Mouse (Mus musculus): ENCODE results near the gene Gpr83. TPM values are rescaled to one million over a fixed set of nuclear protein-coding genes. Genes with fewer than 3 reads are reported as not detected.
A peak's percentile ranks its signal among the peaks of the same experiment; 100 is the strongest.

Gene Gpr83
- total RNA-seq (2022): 10 to 100 TPM; 29.1 to 36.2 (median 31.5) TPM

DNA sequence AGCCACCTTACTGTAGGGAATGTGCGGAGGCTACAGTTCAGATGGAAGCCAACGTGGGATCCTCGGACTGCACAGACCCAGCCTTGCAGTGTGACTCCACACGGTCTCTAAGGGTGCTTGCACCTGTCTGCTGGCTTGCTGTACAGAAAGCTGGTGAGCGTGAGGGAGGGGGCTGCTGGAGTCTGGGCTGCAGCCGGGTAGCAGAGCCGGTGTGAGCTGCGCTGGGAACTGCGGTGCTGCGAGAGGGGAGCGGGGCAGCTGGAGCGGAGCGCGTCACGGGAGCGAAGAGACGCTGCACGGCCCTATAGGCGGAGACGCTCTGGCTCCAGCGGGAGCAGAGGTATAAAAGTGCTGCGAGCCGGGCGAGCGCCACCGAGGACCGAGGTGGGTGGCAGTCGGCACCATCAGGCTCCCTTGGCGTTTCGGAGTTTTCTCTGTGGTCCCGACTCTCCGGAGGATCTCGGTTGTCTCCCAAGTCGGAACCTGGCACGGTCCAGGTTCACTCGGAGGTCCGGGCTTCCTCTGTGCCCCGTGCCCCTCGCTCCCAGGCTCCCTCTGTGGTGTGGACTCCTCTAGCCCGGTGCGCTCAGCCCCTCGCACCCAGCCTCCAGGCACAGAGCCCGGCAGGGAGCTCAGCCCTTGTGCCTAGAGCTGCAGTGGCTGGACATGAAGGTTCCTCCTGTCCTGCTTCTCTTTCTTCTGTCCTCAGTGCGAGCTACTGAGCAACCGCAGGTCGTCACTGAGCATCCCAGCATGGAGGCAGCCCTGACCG, at the start of gene Gpr83:
Gene Gpr83 (plus strand): TSS at position 343 of the 772 bp plus-strand sequence.
- DNase-seq (ENCODE audit: low spot score in 2 of 2): peak; percentile 46 to 59

DNA sequence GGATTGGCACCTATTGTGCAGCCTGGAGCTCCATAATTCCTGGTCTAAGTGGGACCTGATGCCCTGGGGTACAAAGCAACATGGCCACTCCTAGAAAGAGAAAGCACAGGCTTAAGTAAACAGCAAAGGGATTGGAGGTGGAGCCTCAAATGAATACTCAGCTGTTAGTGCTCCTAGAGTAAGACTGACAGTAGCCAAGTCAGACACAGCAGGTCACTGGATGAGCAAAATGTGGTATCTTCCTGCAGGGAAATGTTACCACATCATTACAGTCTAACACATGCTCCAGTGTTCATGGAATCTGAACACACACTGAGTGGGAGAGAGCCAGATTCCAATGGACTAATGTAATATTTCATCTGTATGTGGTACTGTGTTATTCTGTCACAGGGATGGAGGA, 38.6 kb upstream of the Gpr83 start:
- no peak for DNase-seq (ENCODE audit: low spot score in 2 of 2)

- DNase-seq (ENCODE audit: low spot score in 2 of 2): no peak
Measured at GRCm38 (mm10) chr9:14824840-14825239, 35.2 kb upstream of the Gpr83 start.

GRCm38 (mm10) chr9:14827875-14828274, 32.1 kb upstream of the Gpr83 start:
- no peak for DNase-seq (ENCODE audit: low spot score in 2 of 2)

GRCm38 (mm10) chr9:14832046-14832445, 28.0 kb upstream of the Gpr83 start:
- no peak for DNase-seq (ENCODE audit: low spot score in 2 of 2)

DNA sequence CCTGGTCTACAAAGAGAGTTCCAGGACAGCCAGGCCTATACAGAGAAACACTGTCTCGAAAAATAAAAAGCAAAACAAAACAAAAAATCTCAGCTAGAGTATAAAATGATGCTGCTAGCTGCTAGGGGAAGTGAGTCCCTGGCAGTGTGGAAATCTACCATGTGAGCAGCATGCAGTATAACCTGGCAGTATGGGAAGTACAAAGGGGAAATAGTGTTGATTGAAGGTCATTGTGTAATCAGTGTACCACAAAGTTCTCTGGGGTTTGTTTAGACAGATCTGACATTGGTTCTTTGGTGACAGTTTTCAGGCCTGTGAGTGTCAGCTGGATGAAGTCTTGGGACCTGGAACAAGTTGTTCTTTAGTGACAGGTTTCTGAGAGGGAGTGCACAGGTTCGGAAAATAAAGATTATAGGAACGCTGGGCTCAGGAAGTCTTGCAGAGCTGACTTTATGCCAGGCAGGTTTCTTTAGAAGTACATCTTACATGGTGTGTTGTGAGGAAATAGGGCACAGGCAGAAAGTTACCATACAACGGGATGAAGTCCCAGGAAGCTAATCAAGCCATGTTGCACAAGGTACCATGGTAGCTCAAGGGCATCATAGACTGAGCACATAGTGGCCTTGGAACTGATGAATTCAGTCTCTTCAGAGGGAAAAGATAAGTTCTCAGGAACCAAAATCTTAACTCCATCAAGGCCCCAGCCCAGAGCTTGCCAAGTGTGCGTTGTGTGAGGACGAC, 24.5 kb upstream of the Gpr83 start:
- DNase-seq (ENCODE audit: low spot score in 2 of 2): no peak

- no peak for DNase-seq (ENCODE audit: low spot score in 2 of 2)
Measured at GRCm38 (mm10) chr9:14839527-14839926, 20.5 kb upstream of the Gpr83 start.

DNA sequence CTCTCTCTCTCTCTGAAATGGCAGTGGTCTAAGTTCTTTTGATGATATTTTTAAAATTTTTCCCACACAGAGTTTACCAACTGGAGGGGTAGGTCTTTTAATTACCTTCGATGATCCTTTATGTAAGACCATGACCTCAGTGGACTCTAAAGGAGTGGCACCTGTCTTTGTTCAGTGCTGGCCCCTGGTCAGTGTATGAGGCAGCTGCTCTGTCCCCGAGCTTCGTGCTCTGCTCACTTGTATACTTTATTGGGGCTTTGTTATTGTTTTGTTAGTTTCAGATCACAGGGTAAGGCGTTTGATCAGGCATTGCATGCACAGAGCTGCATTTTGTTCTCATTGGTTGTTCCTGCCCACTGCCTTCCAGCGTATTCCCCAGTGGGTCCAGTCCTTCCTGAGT, 20.0 kb upstream of the Gpr83 start:
- DNase-seq (ENCODE audit: low spot score in 2 of 2): no peak

GRCm38 (mm10) chr9:14841878-14842761, 17.9 kb upstream of the Gpr83 start:
- DNase-seq (ENCODE audit: low spot score in 2 of 2): no peak

DNA sequence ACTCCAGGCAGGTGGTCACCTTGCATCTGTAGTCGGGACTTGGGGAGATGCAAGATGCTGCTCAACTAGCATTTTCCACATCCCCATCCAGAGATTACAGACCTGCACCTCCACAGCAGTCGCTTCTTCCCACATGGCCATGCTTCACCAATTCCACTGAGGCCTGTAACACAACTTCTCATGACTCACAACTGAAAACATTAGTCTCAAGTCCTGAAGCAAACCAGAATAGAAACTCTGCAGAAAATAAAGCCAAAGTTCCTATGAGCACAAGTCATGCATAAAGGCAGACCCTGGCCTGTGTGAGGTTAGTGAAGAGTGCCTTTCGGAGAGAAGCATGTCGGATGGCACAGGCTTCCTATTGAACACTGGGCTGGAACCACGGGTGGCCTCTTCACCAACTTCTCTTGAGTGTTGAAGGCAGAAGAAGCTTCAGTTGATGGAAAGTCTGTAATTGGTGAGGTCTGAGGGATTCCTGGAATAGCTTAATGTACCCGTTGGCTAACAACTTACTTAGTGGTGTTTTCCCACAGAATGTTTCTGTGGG, 16.6 kb upstream of the Gpr83 start:
- no peak for DNase-seq (ENCODE audit: low spot score in 2 of 2)

DNA sequence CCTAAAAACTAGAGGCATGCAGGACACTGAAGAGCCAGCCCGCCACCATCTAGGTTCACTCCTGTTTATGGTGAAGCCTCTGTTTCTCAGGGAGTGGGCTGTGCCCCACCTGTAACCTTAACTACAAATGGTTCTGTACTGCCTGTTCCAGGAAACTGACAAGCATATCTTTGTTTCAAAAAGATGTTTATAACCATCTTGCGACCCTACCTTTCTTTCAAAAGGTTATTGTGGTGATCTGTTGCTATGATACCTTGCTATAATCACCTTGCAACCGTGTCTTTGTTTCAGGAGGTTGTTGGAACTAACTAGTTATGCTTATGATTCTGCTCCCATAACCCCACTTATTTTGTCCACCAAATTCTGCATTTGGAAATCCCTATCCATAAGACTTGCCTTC, 16.1 kb upstream of the Gpr83 start:
- DNase-seq (ENCODE audit: low spot score in 2 of 2): no peak

GRCm38 (mm10) chr9:14846428-14846827, 13.6 kb upstream of the Gpr83 start:
- no peak for DNase-seq (ENCODE audit: low spot score in 2 of 2)

GRCm38 (mm10) chr9:14848267-14848935, 11.6 kb upstream of the Gpr83 start:
- no peak for DNase-seq (ENCODE audit: low spot score in 2 of 2)

DNA sequence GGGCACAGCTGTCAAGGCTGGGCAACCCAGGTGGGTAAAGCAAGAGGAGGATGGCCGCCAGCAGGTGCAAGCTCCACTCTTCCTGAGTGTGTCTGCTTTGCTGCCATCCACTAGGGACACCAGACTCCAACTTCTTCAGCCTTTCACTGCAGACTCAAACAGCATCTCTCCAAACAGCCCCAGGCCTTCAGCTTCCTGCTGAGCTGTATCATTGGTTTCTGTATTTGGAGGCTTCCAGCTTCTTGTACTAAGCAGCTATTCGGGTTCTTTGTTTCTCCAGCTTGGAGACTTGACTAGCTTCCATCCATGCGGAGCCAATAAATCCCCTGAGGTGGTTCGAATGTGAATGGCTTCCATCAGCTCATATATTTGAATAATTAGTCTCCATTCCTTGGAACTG, 5.4 kb upstream of the Gpr83 start:
- DNase-seq (ENCODE audit: low spot score in 2 of 2): no peak

DNA sequence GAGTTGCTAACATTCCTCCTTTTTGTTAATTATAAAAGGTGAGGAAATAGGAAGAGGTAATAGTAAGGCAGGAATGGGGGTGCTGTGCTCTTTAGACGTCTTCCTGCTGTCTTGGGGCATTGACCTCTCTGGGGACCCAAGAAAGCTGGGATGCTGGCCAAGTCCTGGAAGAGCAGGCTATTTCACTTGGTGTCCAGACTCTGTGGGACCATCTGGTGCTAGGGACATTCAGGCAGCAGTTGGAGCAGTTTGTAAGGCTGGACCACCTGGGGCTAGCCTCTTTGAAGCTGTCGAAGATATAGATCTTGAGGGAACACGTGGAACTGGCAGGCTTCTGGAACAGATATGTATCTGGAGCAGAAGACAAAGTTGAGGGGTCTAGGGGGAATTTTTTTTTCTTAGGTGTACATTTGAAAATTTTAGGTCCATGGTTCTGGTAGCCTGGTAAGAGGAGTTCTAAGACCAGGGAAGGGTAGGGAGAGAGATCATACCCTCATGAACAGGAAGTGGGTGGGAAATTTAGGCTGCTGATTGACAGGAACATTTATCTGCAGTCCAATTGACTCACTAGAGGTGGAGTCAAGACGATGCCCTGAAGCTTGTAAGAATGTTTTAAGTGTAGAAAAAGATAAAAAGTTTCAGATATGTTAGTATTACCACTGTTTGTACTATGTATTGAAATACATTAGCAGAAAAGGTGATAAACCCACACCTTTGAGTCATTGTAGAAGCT, 2.9 kb upstream of the Gpr83 start:
- no peak for DNase-seq (ENCODE audit: low spot score in 2 of 2)

DNA sequence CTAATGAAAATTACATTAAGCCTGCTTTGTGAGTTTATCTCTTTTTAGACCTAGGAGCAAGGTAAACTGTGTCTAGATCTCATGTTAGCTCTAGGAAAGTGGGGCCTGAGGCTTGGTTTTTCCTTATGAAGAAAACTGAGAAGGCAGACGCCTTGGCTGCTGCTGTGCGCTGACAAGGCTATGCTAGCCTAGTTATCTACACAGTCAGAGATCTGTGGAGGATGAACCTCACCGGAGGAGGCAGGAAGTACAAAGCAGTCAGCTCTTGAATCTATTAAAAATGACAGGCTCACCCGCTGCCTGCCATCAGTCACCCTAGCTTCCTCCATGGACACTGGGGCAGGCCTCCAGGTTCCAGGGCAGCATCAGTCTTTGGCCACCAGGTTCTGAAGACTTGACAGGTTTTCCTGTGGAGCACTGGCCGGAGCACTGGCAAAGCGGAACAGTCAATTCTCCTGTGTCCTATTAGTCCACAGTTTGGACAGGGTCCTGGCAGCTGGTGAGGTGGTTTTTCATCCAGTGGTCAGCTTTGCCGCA, 1.8 kb upstream of the Gpr83 start:
- no peak for DNase-seq (ENCODE audit: low spot score in 2 of 2)

DNA sequence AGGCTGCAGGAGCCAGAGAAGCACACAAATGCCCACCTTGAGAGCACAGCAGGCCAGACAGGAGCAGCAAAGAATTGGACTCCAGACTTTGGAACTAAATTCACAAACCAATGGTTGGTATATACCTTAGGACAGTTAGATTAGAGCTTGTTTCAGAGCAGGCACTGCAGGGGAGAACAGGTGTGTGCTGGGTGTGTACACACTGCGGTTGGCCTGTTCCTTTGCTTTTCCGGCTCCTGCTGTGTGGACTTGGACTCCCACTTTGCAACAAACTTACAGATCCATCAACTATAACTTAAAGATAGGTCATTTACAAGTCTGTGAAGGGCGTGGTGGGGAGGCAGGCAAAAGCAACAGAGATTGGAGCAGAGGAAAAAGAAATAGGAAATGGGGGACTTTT, 1.2 kb upstream of the Gpr83 start:
- DNase-seq (ENCODE audit: low spot score in 2 of 2): no peak

DNA sequence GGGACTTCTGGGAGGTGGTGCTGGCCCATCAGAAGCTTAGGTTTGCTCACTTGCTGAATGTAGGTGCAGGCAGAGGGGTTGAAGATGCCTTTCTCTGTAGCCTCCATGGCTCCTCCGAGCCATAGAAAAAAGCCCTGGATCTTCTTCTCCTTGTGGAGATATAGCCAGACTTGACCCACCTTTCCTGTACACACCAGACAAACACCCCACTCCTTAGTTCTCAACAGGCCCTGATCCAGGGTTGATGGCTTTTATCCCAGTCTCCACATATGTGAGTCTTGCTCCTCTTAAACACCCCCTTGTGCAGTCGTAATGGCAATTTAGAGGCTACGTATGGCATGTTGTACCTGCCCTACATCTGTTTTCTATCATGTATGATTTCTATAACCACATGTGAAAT, 3.1 kb downstream of the Gpr83 start:
- DNase-seq (ENCODE audit: low spot score in 2 of 2): no peak

GRCm38 (mm10) chr9:14864726-14865125, 4.7 kb downstream of the Gpr83 start:
- no peak for DNase-seq (ENCODE audit: low spot score in 2 of 2)

DNA sequence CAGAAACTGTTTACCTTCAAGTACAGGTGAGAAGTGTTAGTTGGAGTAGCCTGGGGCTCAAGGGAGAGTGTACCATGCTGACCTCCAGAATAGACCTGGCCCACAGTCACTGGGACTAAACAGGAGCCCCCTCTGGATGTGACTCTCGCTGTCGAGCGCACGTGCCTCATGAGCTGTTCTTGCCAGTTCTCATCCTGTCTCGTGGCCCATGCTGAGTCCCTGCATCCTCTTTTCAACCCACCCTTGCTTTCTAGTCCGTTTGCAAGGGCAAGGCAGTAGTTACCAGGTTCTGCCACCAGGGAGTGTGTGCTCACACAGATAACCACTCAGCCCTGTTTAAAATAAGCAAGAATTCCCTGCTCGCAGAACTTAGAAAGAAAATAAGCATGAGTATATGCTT, 6.9 kb downstream of the Gpr83 start:
- DNase-seq (ENCODE audit: low spot score in 2 of 2): peak; percentile 41 to 46

Measured in left cerebral cortex, adult 8-10 months (tissue).